Mouse (Mus musculus) left cerebral cortex, postnatal 25 days (tissue): ENCODE data around the gene Dkc1. TPM values are rescaled to one million over a fixed set of nuclear protein-coding genes. Genes with fewer than 3 reads are reported as not detected.
"Not testable (repeated sequence)": the region's sequence is repeated elsewhere in the genome, so short reads cannot be mapped to it uniquely, and the experiment has no call there.

Experiments
- DNase-seq, 2 experiments: peaks; one replicate each; pipeline ENCODE4 v3.0.0; 2022; ENCODE audit warnings: low spot score in 2 of 2, mixed read lengths in 1 of 2
- intact Hi-C: fragments of 180-260 bp; cut with DNase I; formaldehyde crosslinking; loops from one replicate; pipeline ENCODE4 v1.15.1; 2025
- total RNA-seq, 2 experiments: library from RNA; stranded (reverse); gene quantifications; 2 replicates each; pipeline ENCODE4 v1.2.3; 2021

The Dkc1 gene
- total RNA-seq, 2 experiments from 2014 or later, result 29.6 to 30.3 TPM

GRCm38 (mm10) chrX:75136938-75137337 is 41.3 kb downstream of the Dkc1 start:
- DNase-seq, result no peak
- intact Hi-C loops, result no loop called here

DNA sequence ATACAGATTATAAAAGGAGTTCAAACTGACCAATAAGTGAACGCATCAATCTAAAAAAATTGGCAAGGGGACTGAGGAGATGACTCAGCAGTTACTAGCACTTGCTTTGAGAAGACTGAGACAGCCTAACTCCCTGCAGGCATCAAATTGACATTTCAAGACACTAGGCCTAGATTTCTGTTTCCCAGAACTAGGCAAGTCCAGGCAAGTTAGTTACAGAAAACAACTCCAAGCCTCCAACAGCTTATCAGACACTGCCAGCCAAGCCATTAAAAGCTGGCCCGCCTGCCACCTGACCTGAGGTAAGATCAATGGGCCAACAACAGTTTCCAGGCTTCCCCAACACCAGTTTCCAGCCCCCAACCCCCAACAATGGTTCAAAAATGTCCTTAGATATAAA is 42.1 kb downstream of the Dkc1 start:
- intact Hi-C loops, result no loop called here
- no peak for DNase-seq

- no peak for DNase-seq
- intact Hi-C loops, result no loop called here
Observed at GRCm38 (mm10) chrX:75138182-75138581, 42.5 kb downstream of the Dkc1 start.

DNA sequence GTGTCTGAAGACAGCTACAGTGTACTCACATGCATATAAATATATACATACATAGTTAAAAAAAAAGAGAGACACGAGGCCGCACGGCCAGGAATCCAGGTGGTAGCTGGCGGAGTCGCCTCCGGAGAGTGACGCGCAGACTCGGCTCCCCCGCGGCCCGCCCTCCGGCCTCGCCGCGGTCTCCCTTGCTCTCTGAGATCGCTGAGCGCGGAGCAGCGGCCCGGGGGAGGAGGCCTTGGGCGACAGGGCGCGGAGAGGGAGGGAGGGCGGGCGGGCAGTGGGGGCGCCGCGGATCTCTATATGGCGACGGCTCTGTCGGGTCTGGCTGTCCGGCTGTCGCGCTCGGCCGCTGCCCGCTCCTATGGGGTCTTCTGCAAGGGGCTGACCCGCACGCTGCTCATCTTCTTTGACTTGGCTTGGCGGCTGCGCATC is 47.5 kb downstream of the Dkc1 start:
- intact Hi-C loops, DNase-seq: not testable (repeated sequence)

DNA sequence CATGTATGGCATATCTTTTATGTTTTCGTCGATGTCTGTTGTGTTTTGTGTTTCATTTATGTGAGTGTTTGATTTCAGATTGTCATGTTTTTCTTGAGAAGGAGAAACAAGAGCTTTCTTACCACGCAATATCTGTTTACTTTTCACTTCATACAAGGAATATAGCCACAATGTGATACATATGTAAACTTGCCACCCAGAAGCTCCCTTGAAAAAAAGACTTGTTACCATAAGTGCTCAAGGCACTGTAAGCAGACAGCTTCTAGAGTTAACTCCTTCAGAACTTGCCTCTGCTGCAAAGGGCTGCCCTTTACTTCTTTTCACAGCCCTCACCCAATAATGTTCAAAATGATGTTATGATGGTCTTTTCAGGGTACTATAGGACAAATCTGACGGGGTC is 52.8 kb downstream of the Dkc1 start:
- no peak for DNase-seq
- intact Hi-C loops, result no loop called here

- intact Hi-C loops, result no loop called here
- no peak for DNase-seq
Observed at GRCm38 (mm10) chrX:75150304-75150703, 54.6 kb downstream of the Dkc1 start.

GRCm38 (mm10) chrX:75152249-75152648 is 56.6 kb downstream of the Dkc1 start:
- intact Hi-C loops, result no loop called here
- DNase-seq, result no peak

- DNase-seq, result no peak
- intact Hi-C loops, result no loop called here
Observed at GRCm38 (mm10) chrX:75155576-75156243, 60.1 kb downstream of the Dkc1 start.

Other genes with a start within 250 kb of the Dkc1 start
- gene Gab3, start 10.4 kb upstream of the Dkc1 start, total RNA-seq, result 1 to 10 TPM; 1.9 to 2.8 TPM
- gene Mpp1, start 35.2 kb downstream of the Dkc1 start, total RNA-seq, result 10 to 100 TPM; 29.0 to 29.4 TPM
- gene Smim9, start 67.9 kb downstream of the Dkc1 start, total RNA-seq, result not detected